Mouse (Mus musculus) central nervous system, embryonic 14 days (tissue): ENCODE results near the gene Arl13a. TPM values are rescaled to one million over a fixed set of nuclear protein-coding genes. Genes with fewer than 3 reads are reported as not detected.

ENCODE experiments used
- polyA plus RNA-seq: library from polyadenylated mRNA; depleted of rRNA; stranded (reverse); fragments of >200 nt; gene quantifications from 2 replicates; pipeline ENCODE4 v1.2.3, GENCODE M21; 2012; rRNA removed

The Arl13a gene
- polyA plus RNA-seq: not detected in 2 replicates

GRCm38 (mm10) chrX:134187201-134187600, at the start of gene Arl13a:
TSS of gene Arl13a (plus strand) at chrX:134187501.

GRCm38 (mm10) chrX:134162043-134162720, 25.1 kb upstream of the Arl13a start, which contains the start of gene Xkrx:
TSS of gene Xkrx (minus strand) at chrX:134162076.

GRCm38 (mm10) chrX:134221856-134222255, 34.6 kb downstream of the Arl13a start, which contains the start of gene Nox1:
TSS of gene Nox1 (minus strand) at chrX:134221956.

Other genes with a start within 250 kb of the Arl13a start
- 0.77 and 1.4 TPM in 2 replicates for gene Sytl4, start 205.7 kb upstream of the Arl13a start, polyA plus RNA-seq
- 69.2 and 76.4 TPM in 2 replicates for gene Cstf2, start 128.3 kb upstream of the Arl13a start, polyA plus RNA-seq
- gene Xkrx, start 25.4 kb upstream of the Arl13a start, polyA plus RNA-seq: 0.54 and 0.57 TPM in 2 replicates
- gene Nox1, start 34.5 kb downstream of the Arl13a start, polyA plus RNA-seq: 0.12 TPM in 1 of 2 replicates, not detected in the other
- gene Trmt2b, start 89.5 kb downstream of the Arl13a start, polyA plus RNA-seq: 5.9 and 6.5 TPM in 2 replicates
- gene Tmem35a, start 107.7 kb downstream of the Arl13a start, polyA plus RNA-seq: 55.1 and 57.7 TPM in 2 replicates
- gene Cenpi, start 120.6 kb downstream of the Arl13a start, polyA plus RNA-seq: 7.8 and 10.1 TPM in 2 replicates
- 34.7 and 35.1 TPM in 2 replicates for gene Drp2, start 217.1 kb downstream of the Arl13a start, polyA plus RNA-seq